ENCODE assay signal across 26 mouse cellular contexts in genomic region chr1:184713716-184714115, GRCm38 (mm10).
"Had no signal": no experiment of that assay in that cellular context is flagged by ENCODE, and none has a peak within 500 bp of the region (broad histone marks: within the 10 kb centered on the region; RNA-seq: fewer than 3 reads in every experiment).

No protein-coding gene starts in this region.

- H3K36me3 ChIP-seq: embryonic facial prominence, embryonic 10.5 days; embryonic facial prominence, embryonic 12.5 days; embryonic facial prominence, embryonic 13.5 days; embryonic facial prominence, embryonic 15.5 days; forebrain, embryonic 10.5 days; forebrain, embryonic 12.5 days; forebrain, embryonic 15.5 days had no signal

- H3K27ac ChIP-seq: embryonic facial prominence, embryonic 10.5 days; embryonic facial prominence, embryonic 12.5 days; embryonic facial prominence, embryonic 13.5 days; embryonic facial prominence, embryonic 15.5 days; forebrain, embryonic 10.5 days; forebrain, embryonic 12.5 days; forebrain, embryonic 13.5 days; forebrain, embryonic 15.5 days; gastrocnemius, adult 2 months; heart, adult 2 months had no signal

- H3K9ac ChIP-seq: embryonic facial prominence, embryonic 12.5 days; embryonic facial prominence, embryonic 13.5 days; embryonic facial prominence, embryonic 15.5 days; forebrain, embryonic 12.5 days; forebrain, embryonic 13.5 days; forebrain, embryonic 15.5 days; forebrain, postnatal 0 days had no signal

- H3K4me3 ChIP-seq: embryonic facial prominence, embryonic 10.5 days; embryonic facial prominence, embryonic 12.5 days; embryonic facial prominence, embryonic 13.5 days; embryonic facial prominence, embryonic 15.5 days; erythroblast, embryonic 14.5 days; forebrain, embryonic 10.5 days; forebrain, embryonic 12.5 days; forebrain, embryonic 13.5 days; forebrain, embryonic 15.5 days; gastrocnemius, adult 2 months; heart, adult 2 months had no signal

- H3K9me3 ChIP-seq: embryonic facial prominence, embryonic 10.5 days; embryonic facial prominence, embryonic 12.5 days; embryonic facial prominence, embryonic 13.5 days; embryonic facial prominence, embryonic 15.5 days; forebrain, embryonic 10.5 days; forebrain, embryonic 12.5 days; forebrain, embryonic 13.5 days; forebrain, embryonic 15.5 days had no signal

- DNase-seq: cerebellum, adult 8-10 months; cerebellum, adult 9-10 months; cerebellum, postnatal 10 days; cerebellum, postnatal 14 days; cerebellum, postnatal 25 days; cerebellum, postnatal 36 days; embryo, embryonic 11 days; forebrain, postnatal 0 days; gastrocnemius, adult 2 months; gastrocnemius, postnatal 10 days; gastrocnemius, postnatal 14 days; gastrocnemius, postnatal 25 days; gastrocnemius, postnatal 36 days; heart, adult 18-20 months; heart, adult 2 months had no signal

- ATAC-seq: forebrain, embryonic 13.5 days; forebrain, embryonic 14.5 days; forebrain, embryonic 15.5 days; forebrain, embryonic 16.5 days; forebrain, postnatal 0 days had no signal

- H3K4me2 ChIP-seq: embryonic facial prominence, embryonic 12.5 days; embryonic facial prominence, embryonic 13.5 days; embryonic facial prominence, embryonic 15.5 days; forebrain, embryonic 12.5 days; forebrain, embryonic 13.5 days; forebrain, embryonic 15.5 days had no signal

- H3K4me1 ChIP-seq: embryonic facial prominence, embryonic 12.5 days; forebrain, embryonic 13.5 days had no signal
